Mouse (Mus musculus) gastrocnemius, postnatal 4 days (tissue): ENCODE measurements at regions not wholly inside any gene's neighbourhood (a gene's known extent, or its start where the extent isn't known, plus 50 kb on each side); places are given as distances from the start of the nearest gene placed in this dataset.

Experiments used
- DNase-seq, 2 experiments: peaks; one replicate each; pipeline ENCODE4 v3.0.0; 2021 to 2022; ENCODE audit warnings: low spot score in 2 of 2, mixed read lengths in 2 of 2

DNA sequence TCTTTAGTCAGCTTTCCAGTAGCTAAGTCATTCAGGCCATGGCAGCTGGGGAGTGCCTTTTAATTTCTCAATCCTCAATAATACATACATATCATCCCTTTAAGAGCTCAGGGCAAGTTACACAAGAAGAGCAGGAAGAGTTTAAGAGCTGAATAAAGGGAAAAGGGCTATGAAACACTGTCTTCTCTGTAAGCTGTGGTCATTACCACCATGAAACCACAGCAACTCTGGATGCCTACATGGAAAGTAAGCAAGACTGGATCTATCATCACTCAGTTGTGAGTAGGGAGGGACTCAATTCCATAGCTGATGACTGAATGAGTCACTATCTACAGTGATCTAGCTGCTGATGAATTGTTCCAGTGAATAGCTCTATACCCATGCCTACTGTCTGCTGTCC, 349.9 kb downstream of the Nr2f2 start:
- DNase-seq: no peak

DNA sequence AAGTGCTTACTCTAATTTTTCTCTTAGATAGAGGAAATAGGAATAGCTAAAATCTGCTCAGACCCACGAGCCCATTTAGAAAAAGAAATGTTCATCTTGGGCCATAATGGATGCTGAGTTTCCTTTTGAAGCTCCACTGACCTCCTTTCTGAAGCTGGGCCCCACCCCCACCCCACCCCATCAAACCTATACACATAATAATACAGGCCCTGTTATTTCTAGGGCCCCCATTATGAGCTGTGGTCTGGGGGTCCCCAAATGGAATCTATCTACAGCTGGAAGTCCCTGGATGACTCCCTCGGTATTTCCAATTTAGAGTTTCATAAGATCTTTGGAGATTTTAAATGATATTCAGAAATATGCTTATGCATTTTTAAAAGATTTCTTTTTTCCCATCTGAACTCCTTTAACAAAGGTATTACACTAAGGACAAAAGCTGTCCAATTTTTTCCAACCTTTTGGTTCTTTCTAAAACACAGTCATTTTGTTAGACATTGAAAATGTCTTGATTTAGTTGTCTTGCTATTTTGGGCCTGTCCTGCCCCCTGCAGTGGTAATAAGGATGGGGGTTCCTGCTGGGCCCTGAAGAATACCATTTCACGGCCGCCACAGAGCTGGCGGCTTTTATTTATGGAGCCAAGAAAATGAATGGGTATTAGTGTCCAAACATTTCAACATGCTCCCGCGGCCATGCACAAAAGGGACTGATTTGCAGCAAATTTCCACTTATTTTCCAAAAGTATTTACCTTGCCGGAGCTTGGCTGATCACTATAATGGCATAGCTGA, 363.1 kb downstream of the Nr2f2 start:
- no peak for DNase-seq

DNA sequence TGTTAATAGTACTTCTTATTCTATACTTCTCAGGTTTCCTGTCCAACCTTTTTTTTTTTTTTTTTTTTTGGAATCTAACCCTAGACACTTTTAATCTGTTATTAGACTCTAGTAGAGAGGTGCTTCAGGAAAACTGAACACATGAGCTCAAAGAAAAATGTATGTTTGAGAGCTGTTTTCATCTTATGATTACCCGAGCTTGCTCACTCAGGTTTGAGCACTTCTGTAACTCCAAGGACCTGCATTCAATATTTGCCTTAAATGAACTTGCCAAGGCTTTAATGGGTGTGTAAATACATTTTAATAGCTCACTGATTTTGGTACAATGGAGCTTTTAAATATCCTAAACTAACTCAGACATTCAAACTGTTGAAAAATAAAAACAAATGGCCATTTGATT, 367.8 kb downstream of the Nr2f2 start:
- DNase-seq: no peak

DNA sequence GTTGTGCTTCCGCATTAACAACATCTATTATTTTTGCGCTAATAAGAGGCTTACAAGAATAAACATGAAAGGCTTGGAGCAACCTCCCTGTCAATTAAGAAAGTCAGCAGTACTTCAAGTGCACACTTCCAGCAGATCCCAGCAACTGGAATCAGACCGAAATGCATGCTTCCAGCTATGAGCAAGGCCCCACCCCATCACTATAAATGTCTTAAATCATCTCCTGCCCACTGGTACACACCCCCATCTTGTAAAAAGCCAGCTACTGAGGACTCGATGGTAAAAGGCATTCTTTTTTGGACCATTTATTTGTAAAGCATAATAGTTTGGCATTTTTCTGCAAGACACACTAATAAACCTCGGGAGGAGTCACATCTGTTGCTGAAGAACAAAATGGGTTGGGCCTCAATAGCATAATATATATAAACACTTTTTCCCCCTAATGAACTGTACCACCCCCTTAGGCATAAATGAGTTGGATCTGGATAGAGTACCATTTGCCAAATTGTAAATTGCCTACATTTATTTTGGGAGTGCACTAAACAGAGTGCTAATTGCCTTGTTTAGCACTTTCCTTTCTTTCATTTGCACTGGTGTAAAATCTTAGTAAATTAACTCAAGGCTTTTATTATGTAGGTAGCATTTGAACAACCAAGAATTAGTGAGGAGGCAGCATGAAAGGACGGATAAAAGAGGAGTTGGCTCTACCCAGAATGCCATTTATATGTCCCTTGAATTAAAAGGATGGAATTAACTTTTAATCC, 371.8 kb downstream of the Nr2f2 start:
- no peak for DNase-seq

DNA sequence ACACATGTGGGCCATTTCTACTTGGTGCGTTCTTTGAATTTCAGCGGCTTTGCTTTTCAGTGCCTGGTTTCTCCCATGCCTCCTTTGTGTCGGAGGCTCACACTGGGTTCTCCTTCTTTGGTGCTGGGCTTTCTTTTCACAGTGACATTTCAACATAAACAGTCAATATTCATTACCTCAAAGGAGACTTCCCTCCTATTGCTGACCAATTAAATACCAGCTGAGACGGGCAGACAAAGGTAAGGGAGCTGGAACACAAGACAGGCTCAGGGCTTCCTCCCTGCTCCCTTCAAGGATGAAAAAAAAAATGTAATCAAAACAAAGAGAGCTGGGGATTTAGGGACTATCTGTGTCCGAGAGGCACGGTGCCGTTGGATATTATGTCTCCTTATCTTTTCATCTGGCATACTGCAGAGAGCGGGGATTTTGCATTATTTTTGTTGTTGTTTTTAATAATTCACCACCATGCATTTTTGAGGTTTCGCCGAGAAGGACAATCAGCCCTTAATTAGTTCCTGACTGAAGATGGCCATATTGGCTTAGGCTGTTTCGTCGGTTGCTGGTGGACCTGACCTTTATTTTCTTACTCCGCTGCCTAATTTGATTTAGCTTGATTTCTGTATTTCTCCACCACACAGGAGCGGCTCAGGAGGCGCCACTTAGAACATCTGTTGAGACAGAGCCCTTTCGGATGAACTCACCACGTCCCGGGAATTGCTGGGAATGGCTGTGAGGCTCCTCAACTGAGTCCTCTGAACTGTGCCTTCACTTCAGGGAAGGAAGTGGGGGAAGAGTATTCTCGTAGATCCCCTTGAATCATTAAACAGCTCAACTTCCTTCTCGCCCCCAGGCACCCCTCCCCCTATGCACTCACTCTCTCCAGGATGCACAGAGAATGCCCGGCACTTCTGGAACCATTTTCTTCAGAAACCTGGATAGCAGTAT, 373.9 kb downstream of the Nr2f2 start:
- DNase-seq: no peak

DNA sequence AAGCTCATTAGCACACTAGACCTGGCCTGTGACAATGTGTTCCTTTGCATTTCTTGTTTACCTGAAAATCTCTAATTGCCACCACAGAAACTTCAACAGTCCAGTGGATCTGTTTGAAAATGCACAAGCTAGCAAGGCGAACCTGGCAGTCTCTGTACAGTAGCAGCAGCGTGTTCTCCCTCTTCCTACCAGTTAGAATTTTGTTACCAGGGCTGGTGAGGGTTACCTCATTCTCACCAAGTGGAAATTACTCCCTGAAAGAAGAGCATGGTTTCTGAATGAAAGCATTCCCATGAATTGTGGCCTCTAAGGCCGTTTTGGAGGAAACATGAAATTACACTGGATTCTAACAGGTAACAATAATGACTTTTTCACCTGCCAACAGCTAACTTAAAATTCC, 374.6 kb downstream of the Nr2f2 start:
- no peak for DNase-seq

DNA sequence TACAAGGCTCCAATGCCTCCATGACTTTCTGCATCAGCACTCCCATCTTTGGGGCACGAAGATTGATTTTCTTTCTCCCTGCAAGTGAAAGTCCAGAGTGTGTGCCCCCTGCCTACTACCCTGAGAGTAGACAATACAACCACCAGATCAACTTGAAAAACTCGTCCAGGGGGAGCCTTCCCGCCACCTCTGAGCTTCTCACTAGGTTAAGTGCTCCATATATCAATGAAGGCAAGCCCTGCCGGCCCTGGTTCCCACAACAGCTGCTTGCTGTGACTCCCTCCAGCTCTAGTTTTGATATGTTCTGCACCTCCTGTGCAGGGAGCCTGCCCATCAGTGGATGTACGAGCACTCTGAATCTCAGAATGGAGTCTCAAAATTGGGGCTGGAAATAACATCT, 377.8 kb downstream of the Nr2f2 start:
- no peak for DNase-seq

DNA sequence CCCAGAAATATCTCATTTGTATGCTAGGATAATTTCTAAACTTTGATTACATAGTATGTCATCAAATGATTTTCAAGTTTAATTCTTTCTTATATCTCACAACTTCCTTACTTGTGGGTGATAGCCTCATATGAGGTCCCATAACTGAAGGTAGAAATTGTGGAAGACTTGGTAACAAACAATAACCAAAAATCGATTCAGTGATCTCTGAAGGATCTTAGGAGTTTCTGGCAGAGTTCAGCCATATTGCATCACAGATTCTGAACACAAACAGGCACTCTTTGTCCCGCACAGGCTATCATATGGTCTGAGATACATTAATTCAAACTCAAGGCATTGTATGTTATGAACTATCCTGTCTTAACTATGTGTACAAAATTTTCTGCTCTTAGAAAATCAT, 385.2 kb downstream of the Nr2f2 start:
- DNase-seq: no peak

DNA sequence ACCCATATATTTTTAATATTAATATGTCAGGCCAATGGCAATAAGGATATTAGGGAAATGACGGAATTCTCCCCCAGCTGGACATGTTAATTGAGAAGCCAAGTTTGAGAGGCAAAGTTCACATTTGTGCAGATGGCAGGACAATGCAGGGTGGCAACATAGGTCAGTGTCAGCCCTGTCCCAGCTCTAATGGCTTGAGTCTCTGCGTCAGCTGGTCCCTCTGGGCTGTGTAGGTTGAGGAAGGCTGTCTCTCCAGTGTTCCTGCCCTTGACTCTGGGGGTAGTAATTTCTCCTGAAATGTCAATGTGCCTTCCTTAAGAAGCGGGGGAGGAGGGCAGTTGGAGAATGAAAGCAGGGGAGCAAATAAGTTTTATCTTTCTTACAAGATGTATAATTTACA, 390.2 kb downstream of the Nr2f2 start:
- DNase-seq: no peak

DNA sequence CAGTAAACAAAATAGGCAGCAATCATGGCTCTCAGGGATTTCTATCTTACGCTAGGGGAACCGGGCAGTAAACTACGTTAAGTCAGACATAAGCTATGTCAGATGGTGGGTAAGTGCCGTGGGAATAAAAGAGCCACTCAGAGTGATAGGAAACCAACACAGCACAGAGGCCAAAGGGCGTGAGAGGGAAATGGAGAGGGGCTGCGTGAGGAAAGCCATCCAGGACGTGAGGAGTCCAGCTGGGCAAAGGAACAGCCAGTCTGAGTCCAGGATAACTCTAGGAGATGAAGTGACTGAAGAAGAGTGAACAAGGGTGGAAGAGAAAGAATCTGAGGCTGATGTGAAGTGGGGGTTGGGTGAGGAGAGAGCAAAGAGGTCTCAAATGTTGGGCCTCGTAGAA, 402.5 kb downstream of the Nr2f2 start:
- DNase-seq: no peak

DNA sequence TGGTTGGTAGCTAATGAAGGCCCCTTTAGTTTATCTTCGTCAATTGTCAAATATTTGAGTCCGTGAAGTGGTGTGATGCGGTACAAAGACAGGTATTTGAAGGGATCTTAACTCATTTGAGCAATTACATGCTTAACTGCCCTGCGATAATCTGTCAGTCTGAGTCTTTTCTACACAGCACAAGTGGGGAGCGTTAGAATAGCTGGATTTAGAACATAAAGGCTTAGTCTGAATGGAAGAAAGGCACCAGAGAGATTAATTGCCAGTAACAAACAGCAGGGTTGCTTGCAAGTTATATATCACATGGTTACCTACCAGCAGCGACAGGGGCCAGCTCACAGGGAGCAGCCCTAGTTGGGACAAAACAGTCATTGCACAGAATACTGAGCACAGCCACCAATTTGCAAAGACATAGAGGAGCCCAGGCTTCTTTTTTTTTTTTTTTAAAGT, 416.3 kb downstream of the Nr2f2 start:
- no peak for DNase-seq

DNA sequence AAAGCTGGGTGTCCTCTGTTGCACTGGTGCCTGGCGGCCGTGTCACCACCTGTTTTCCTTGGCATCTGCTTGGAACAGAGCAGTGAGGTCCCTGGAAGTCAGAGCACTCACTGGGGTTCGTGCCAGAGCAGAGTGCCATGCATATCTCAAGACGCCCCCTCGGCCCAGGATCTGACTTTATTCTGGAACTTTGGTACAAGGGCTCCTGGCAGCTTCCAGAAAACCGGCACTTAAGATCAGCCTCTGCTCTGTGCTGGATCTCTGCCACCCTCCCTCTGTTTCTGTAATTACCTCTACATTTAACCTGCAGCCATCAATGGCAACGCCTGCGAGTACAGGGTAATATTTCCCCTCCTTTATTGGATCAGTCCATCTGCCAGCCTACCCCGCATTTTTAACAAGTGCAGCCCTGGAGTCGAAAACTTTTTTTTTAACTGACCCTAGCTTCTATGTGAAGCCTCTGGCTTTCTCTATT, 416.9 kb downstream of the Nr2f2 start:
- peak in 1 of 2 experiments; percentile 18 for DNase-seq

DNA sequence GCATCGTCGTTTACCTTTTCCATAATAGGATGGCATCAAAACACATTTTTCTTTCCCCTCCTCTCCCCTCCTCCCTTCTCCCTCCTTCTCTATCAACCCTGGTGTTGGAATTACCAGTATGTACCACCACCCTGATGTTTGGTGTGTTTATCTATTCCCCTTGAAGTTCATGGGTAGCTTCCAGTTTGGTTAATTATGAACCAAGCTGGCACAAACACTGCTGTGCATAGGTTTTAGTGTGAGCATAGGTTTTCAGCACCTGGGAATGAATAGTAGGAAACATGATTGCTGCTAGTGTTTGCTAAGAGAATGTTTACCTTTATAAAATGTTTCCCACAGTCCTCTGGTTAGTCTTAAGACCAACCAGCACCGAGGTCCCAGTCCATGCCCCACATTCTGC, 420.1 kb downstream of the Nr2f2 start:
- DNase-seq: no peak

DNA sequence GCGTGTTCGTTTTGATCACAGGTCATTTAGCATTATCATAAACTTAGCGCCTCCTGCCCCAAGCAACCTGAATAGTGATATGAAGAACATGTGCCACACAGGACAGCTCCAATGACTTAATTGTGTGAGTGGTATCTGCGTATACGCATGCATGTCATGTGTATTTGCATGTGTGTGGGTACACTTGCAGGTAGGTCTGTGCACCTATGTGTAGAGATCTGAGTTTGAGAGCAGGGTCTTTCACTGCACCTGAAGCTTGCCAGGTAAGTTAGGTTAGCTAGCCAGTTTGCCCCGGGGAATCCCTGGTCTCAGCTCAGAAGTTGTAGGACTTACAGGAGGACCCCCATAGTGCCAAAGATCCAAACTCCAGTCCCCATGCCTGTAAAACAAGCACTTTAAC, 424.7 kb downstream of the Nr2f2 start:
- DNase-seq: no peak

DNA sequence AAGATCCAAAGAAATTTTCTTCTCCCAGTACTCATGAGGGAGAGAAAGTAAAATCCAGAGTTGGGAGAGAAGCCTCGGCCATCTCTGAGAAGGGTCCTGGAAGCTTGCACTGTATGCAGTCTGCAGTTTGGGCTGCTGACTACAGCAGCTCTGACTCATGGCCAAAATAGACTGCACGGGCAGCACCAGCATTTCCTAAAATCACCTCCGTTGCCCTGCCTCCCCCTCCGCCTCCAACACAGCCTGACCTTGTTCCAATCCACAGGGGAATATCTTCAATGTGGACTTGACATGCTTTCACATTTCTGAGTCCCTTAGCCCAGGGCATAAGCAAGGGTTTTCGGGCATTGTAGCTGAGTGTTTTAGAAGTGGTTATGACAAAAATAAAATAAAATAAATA, 441.3 kb downstream of the Nr2f2 start:
- no peak for DNase-seq

DNA sequence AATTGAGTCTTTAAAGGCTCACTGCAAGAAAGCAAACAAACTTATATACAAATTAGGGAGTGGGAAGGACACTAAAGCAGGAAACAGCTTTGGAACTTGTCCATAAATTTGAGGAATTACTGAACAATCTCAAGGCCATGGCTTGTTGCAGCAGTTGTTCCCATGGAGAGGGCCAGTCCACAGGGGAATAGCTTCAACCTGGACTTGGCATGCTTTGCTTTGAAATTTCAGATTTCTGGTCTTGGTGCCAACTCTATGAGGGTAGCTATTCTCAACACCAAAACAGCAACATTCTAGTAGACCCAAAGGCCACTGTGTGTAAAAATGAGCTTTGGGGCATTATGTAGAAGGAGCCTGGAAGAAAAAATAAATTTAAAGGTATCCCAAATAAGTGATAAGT, 442.0 kb downstream of the Nr2f2 start:
- DNase-seq: no peak

DNA sequence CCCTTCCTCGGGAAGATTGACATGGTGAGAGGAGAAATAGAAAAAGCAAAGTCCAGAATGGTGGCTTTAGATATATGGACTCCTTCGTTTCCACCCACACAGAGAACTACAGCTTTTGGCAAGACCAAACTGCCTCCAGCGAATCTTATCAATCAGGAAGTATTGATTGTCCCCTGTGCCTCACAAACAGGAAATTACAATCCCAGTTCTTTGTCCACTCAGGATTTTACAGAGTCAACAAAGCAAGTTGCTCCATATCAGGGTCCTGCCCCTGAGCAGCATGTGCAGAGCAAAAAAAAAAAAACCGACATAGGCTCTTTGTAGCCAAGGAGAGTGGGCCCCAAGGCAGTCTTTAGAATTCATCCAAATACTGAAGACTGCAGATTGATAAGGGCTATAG, 454.8 kb downstream of the Nr2f2 start:
- DNase-seq: no peak

DNA sequence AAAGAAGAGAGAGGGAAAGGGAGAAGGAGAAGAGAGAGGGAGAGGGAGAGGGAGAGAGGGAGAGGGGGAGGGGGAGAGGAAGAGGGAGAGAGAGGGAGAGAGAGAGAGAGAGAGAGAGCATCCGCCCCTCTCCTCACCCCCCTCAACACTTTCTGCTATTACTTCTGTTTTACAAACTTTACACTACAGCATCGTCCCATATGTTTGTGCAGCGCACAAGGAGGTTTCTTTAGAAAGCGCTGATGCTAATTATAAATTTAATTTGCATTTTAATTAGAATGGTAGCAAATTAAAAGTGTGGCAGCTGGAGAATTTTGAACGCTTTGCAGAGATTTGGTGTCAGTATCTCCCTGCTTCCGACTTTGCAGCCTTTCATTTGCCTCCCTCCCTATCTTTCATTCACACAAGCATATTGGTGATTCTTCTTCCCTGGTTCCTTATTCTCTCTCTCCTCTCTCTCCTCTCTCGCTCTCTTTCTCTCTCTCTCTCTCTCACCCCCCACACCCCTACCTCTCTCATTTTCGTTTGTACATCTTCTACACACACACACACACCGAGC, 476.0 kb downstream of the Nr2f2 start:
- DNase-seq: no peak

DNA sequence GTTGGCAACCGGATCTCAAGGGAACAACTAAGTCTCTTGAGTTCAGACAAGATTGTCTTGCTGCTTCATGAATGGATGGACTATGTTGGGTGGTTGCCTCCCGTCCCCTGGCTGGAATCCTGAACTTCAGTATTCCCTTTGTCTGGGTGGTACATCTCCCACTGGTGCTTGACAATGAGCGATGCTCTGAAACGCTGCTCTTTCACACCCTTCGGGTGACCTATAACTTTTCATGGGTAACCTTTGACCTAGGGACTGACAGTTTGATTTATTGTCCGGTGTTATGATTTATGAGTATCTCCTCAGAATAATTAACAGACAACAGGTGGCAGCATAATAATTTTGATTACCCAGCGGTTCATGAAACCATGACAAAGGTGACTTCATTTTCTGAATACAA, 478.3 kb downstream of the Nr2f2 start:
- no peak for DNase-seq

DNA sequence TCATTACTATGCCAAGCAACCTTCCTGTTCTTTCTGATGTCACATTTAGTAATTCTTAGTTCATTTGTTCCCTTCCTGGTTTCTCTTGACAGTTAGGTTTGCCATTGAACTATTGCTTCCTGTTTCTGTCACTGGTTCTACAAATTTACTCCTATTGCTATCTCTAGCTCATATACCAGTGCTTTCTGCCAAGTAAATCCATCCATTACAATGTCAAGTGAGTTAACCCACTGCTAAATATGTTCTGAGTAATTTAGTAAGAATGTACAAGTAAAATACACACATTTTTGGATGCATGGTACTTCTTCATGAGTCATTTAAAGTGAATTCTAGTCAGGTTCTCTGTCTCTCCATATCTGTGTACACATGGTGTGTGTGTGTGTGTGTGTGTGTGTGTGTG, 489.5 kb downstream of the Nr2f2 start:
- DNase-seq: no peak

DNA sequence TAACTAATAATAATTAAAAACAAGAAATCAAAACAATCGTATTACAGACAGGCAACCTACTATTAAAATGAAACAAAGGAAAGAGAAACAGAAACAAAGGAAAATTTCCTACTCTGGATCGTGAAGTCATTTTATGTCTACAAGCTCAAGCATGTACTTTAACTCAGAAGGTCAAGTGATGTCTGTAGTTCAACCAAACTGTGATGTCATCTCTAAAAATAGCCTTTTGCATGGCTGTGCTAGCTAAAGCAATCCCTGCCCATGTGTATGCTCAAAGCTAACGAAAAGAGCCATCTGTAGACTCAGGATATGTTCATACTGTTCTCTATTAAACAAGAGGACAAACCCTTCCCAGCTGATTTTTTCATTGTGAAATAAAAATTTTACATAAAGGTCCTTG, 500.7 kb downstream of the Nr2f2 start:
- no peak for DNase-seq
